Mouse (Mus musculus) liver, postnatal 0 days (tissue): Measurements from ENCODE around the gene Gmip.

Source experiments
- CTCF ChIP-seq: sonication (generic); IDR thresholded peaks from 2 replicates; pipeline ENCODE4 v1.5.1; 2016; ENCODE audit warnings: antibody characterized with exemption, low read depth
- EP300 ChIP-seq: IDR thresholded peaks from 2 replicates; pipeline ENCODE4 v1.6.1; 2016; ENCODE audit warnings: antibody characterized with exemption, low read depth, mild to moderate bottlenecking

DNA sequence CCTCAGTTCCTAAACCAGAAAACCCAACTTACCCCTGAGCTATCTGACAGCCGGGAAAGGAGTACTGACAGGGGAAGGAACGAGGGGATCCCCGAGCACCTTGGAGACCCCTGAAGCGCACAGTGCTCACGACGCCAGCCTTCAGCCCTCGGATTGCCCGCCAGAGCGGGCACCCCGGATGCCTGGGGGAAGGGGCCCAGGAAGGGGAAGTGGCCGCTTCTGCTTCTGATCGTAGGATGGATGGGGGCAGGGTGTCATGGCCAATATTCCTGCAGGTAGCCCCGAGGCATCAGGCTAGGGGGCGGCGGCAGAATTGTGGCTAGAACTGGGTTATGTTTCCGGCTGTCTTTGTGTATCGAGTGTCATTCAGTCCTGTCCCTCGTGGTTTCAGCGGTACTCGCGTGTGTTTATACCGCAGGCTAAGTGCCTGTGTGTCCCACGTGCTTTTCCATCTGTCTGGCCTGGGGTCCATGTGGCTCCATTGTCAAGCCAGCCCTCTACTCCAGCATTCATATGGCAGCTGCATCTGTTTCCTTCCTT lies 455 bp downstream of the Gmip start:
- TF ChIP-seq CTCF: no peak
- no peak for TF ChIP-seq EP300
